Mouse (Mus musculus): ENCODE results near the gene Sirt4.

DNA sequence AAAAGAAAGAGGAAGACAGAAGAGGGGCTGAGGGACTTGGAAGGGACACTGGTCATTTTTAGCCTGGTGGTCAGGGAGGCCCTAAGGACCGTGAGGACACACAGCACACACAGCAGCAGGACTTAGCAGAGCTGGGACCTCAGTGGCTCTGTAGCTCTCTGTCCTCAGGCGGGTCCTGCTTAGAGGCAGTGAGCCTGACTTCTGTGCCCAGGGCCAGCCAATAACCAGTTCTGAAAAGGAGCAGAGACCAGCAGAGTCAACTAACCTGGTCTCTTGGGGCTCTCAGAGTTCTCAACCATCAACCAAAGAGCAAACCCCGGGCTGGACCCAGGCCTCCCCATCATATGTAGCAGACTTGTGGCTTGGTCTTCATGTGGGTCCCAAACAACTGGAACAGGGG lies 35.3 kb downstream of the Sirt4 start:
- TF ChIP-seq CTCF (IDR thresholded peaks at IDR 0.05; ENCODE audit: insufficient read depth, low read depth, low read length) (no peak), POLR2A (IDR thresholded peaks at IDR 0.05; ENCODE audit: insufficient read depth, low read depth, low read length) (no peak)

All from olfactory bulb, adult 2 months (tissue).